Mouse (Mus musculus): Measurements from ENCODE around the gene Akt3.

GRCm38 (mm10) chr1:177040058-177040457 is 217.9 kb downstream of the Akt3 start:
- TF ChIP-seq CTCF (conservative IDR thresholded peaks at IDR 0.05; ENCODE audit: low read length) (no peak), POU5F1 (IDR thresholded peaks at IDR 0.05; ENCODE audit: borderline replicate concordance, low read length) (no peak)

Data from E14TG2a.4 (cell line).